Mouse (Mus musculus): Measurements from ENCODE around the gene Cdc42.

Gene Cdc42

DNA sequence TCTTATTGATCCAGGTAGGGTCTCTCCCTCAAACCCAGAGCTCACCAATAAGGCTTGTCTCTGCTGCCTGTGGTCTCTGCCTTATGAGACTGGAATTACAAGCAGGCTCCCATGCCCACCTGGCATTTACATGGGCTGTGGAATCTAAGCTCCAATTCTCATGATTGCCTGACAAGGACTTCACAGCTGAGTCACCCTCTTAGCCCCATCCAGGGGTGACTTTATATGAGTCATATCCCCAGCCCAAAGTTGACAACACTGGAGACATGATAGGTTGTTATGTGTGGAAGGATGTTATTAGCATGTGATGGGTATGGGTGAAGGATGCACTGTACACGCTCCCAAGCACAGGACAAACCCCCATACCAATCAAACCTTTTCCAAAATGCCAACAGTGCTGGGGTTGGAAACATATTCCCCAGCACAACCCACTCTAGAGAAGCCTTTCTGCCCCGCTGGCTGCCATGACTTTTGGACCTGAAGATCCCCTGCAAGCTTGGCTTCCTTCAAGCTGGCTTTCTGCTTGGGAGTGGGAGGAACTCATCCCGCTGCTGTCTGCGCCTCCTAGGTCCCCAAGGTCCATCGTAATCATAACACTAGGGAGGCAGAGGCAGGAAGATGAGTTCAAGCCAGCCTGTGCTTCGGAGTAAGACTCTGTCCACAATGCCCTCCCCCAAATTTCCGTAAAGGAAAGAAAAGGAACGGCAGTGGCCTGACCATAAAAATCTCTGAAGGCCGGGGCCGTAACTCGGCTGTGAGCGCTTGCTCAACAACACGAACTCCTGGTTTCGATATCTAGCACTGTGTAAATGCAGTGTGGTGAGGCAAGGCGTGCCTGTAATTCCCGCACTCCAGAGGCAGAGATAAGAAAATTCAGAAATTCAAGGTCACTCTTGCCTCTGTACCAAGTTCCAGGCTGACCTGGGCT lies 14.3 kb upstream of the Cdc42 start:
- DNase-seq (ENCODE audit: low spot score in 2 of 2), result no peak

DNA sequence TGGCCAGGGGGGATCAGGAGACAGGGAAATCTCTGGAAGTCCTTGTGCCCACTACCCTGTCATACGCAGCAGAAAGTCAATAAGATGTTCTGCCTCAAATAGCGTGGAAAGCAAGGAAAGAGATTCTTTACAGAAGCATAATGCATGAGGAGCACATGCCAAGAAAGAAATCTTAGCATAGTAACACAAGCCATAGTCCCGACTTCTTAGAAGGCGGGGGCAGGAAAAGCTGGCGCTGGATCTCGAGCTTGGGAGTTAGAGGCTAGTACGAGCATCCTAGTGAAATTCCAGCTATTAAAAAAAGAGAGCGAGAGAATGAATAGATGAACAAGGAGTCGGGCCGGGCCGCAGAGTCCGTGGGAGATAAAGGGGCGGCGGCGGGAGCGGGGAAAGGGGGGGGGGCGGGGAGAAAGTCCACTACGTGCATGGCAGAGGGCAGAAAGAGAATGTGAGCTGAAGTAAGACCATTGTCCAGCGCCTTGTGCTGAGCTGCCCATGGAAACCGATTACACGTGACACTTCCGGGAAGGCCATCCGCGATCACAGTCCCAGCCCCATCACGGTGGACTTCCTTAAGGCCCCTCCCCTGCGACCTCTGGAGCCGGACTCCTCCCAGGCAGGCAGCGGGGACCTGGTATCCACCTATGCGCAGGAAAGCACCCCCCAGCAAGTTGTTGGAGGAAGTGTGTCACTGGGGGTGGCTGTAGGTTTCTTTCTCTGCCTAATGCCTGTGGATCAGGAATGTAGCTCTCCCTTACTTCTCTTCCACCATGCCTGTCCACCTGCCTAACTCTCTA lies 12.6 kb upstream of the Cdc42 start:
- DNase-seq (ENCODE audit: low spot score in 2 of 2), result peak; percentile 75 to 79

DNA sequence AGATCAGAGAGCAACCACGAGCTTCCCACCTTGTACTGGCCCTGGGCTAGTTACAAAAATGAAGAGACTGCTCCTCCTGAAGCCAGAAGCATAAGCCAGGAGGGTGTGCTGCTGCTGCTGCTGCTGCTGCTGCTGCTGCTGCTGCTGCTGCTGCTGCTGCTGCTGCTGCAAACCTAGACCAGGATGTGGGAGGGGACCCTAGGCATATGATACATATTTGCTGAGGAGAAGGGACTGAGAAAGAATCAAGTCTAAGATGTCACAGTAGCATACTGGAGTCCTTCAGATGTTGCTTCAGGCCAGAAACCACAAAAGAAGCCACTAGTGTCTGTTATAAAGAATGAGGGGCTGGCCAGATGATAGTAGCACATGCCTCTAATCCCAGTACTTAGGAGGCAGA lies 10.7 kb upstream of the Cdc42 start:
- DNase-seq (ENCODE audit: low spot score in 2 of 2), result no peak

DNA sequence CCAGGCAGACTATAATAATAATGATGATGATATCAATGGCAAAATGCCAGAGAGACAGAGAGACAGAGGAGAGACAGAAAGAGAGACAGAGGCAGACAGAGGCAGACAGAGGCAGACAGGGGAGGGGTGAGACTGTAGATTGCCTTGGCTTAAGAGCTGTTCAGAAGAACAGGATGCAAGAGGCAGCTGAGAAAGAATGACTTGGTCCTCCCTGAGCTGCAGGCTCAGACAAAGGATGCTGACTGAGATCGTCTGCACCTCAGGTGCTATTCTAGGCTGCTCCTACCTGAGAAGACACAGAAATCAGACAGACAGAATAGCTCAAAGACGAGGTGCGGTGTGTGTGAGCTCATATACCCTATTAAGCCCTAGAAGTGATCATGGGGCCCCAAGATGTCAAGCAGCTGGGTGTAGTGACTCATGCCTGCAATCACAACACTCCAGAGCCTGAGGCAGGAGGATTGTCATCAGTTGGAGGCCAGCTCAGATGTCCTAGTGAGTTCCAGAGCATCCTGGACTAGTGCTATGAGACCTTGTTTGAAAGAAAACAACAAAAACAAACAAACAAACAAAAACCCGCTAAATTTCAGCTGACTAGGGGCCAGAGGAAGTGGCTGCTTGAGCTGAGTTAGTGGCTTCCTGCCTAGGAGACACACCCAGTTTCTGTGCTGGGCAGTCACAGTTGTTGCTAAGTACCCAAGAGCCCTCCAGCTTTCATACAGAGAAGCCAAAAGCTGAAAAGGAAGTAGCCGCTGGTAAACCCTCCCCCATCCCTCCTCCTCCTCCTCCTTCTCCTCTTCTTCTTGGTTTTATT lies 10.0 kb upstream of the Cdc42 start:
- peak; percentile 75 to 81 for DNase-seq (ENCODE audit: low spot score in 2 of 2)

DNA sequence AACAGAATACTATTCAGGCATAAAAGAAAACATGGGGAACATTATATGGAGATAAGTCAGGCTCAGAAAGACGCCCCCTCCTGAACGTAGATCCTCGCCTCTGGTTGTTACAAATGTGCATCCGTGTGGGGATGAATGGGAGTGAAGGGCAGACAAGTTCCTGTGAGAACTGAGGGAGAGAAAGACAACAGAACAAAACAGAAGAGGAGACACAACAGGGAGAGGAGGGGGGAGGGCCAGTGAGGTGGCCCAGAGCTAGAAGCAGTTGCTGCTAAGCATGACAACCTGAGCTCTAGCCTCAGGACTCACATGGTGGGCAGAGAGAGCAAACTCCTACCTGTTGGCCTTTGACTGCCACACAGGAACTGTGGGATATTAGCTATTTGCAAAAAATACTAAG lies 8.6 kb upstream of the Cdc42 start:
- DNase-seq (ENCODE audit: low spot score in 2 of 2), result no peak

DNA sequence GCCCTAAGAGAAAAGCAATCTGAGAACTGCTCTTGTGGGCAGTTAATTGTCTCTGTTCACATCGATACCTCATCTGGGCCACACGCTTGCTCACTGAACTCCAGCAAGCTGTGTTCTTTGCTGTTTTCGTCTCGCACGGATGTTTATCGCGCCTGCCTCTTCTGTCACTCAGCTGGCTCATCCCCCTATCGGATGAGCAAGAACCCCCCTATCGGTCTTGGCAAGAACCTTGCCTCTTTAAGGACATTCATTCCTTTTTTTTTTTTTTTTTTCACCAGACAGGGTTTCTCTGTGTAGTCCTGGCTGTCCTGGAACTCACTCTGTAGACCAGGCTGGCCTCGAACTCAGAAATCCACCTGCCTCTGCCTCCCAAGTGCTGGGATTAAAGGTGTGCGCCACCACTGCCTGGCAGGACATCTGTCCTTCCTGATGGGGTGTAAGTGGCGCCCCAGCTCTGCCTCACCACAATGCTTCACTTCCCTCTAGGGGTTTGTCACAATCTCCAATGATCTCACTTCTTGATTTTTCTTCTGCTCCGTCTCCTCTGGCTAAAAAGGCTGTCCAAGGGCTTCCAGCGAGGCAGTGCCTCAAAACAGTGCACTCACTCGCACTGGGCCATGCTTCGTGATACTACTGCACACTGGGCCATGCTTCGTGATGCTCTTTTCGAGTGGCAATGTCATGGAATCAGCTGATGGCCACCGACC lies 8.0 kb upstream of the Cdc42 start:
- DNase-seq (ENCODE audit: low spot score in 2 of 2), result peak in 1 of 2 experiments; percentile 31

DNA sequence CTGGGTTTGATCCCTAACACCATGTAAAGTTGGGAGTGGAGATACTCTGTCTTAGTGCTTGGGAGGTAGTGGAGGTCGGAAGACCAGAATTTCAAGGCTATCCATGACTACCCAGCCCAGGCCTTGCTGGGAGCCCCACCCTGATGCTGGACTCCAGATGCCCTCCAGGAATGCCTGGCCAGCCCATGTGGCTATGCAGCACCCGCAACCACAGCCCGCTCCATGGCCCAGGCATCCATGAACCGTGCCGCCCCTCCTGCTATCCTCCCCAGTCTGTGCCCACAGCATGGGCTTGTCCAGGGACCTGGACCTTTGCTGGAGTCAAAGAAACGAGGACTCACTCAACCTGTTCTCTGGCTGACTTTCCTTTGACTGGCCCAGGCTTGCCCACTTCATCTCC lies 7.3 kb upstream of the Cdc42 start:
- no peak for DNase-seq (ENCODE audit: low spot score in 2 of 2)

DNA sequence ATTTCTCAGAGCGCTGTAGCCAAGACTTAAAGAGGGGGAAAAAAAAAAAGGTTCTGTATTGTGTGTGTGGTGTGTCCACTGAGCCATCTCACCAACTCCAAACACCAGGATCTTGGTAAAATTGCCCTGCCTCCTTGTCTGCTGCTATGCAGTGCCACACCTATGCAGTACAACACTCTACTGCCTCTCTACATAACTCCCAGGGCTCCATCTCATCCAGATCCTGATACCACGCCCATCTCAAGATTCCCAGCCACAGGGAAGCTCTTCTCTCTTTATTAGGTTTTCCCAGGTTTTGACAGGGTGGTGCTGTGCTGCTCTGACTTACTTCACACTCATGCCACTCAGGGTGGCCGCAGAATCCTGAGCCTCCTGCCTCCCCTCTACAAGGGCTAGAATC lies 3.5 kb upstream of the Cdc42 start:
- no peak for DNase-seq (ENCODE audit: low spot score in 2 of 2)

DNA sequence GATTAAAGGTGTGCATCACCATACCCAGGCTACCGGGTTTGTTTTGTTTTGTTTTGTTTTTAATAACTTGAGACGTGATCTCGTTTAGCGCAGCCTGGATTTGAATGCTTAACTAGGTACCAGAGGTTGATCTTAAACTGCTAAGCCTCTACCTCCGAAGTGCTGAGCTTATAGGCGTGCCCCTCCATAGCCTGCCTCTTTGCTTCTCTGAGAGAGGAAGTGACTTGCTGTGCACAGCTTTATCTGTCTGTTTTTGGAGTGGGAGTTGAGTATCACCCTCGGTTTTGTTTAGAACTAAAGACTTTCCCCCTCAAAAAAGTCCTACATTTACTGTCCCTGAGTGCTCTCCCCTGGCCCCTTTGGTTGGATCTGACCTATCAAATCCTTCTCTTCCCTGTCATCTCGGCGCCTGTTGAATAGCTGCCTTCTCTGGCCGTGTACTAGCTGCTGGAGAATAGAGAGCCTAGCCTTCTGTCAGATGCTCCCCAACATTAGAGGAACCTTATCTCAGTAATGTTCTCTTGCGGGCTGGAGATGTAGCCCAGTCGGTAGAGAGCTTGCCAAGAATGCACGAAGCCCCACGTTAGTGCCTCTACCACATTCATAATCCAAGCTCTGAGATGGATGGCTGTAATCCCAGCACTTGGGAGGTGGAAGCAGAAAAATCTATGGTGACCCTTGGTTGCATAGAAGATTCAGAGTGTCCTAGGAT lies 927 bp upstream of the Cdc42 start:
- no peak for DNase-seq (ENCODE audit: low spot score in 2 of 2)

DNA sequence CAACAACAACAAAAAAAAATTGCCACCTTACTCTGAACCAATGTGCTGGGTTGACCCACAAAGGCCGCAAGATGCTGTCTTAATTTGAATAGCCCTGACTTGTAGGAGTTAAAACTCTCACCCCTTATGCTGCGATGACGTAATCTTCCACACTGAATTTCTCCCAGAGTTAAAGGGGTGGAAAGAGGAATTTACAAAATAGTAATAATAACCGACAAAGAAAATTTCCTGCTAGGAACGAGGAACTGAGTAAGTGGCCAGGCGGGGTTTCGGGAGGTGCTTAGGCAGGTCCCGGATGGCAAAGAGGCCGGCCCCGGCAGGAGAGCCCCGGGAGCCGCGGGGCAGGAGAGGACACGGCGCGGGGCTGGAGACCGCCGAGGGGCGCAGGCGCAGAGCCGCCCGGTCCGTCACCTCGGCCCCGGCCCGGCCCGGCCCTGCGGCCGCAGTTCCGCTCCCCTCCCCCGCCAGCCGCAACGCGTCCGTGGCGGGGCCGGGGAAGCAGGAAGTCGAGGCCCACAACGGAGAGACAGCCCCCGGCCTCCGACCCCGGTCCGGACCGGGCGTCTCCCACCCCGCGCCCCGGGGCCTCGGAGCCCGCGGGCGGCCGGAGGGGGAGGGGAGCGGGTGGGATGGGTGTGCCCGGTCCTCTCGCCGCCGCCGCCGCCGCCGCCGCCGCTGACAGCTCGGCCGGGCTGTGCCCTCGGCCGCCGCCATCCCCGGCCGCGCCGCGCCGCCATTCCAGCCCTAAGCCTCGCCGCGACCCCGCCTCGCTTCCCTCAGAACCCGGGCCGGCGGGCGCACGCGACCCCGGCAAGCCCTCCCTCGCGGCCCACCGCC lies 628 bp downstream of the Cdc42 start:
- DNase-seq (ENCODE audit: low spot score in 2 of 2), result peak; percentile 76 to 79

DNA sequence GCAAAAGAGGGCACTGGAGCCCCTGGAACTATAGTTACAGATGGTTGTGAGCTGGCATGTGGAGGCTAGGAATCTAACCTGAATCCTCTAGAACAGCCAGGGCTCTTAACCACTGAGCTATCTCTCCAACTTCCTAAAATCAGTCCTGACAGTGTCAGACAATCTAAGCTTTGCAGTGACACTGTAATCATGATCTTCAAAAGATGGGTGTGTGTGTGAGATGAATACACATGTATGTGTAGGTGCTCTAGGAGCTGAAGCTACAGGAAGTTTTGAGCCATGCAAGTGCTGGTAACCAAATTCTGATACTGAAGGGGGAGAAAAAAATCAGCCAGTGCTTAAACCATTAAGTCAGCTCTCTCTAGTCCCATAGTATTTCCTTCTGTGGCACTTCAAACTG lies 6.9 kb downstream of the Cdc42 start:
- no peak for DNase-seq (ENCODE audit: low spot score in 2 of 2)

DNA sequence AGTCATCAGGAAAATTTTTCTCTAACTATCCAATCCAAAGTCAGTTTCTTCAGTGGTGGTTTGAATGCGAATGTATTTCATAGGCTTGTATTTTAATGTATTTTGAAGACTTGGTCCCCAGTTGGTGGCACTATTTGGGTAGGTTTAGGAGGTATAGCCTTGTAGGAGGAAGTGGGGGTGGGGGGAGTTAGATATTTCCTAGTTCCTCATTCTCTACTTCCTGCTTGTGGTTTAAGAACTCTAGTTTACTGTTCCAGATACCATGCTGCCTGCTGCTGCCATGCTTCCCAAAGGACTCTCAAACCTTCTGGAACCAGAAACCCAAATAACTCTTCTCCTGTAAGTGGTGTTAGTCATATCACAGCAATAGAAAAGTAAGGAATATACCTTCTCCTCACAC lies 11.7 kb downstream of the Cdc42 start:
- DNase-seq (ENCODE audit: low spot score in 2 of 2), result peak; percentile 25 to 28

DNA sequence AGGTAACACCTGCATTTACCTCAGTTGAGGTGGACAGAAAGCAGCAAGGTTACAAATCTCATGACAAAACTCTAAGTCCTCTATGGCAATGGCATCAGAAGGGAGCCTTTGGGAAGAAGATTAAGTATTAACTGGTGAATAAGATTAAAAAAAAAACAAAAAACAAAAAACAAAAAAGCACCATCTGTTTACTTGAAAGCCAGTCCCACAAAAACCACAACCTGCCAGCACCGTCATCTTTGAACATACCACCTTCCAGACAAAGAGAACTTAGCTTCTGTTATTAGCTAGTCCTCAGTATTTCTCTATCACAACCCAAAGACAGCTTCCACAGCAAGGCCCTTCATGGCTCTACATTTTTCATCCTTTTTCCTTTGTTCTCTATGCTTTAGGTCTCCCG lies 12.4 kb downstream of the Cdc42 start:
- DNase-seq (ENCODE audit: low spot score in 2 of 2), result no peak

DNA sequence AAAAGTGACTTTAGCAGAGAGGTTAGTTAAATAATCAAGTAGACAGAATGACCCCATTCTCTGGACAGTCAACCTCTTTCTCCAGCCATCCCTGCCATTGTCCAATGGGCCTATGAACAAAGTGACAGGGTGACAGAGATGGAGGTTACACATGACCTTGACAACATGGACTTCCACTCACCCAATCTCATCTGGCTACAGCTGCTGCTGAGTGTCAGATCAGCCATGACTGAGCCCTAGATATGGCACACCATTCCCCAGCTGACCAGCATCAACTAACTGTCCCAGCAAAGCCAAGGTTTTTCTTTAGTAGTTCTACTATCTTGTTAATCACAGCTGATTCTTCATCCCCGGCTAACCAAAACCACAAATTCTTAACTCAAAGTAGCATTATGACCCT lies 14.7 kb downstream of the Cdc42 start:
- no peak for DNase-seq (ENCODE audit: low spot score in 2 of 2)

DNA sequence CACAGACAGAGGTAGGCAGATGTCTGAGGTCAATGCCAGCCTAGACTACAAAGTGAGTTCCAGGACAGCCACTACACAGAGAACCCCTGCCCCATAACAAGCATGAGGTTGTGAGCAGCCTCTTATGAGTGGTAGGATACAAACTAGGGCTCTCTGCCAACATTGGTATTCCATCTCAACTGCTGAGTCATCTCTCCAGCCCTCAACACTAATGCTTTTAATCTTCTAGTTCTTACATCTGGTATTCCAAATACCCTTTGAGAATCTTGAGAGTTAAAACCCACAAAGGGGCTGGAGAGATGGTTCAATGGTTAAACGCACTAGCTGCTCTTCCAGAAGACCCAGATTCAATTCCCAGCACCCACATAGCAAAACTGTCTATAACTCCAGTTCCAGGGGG lies 18.1 kb downstream of the Cdc42 start:
- DNase-seq (ENCODE audit: low spot score in 2 of 2), result peak; percentile 24 to 30

DNA sequence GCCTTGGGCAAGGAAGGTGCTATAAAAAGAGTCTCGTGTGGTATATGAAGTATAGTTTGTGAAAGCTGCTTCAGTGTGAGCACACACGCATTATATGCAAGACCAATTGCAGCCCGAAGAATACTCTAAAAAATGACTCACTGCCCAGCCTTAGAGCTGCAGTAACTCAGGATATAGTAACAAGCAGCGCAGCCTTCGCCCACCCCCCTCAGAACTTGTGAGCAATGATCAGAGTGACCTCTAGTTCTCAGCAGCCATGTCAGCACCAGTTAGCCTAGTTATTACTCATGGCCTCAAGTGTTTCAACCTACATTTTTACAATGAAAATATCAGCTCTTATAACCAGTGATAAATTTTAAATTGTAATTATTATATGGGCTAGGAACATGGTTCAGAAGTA lies 21.1 kb downstream of the Cdc42 start:
- DNase-seq (ENCODE audit: low spot score in 2 of 2), result no peak

DNA sequence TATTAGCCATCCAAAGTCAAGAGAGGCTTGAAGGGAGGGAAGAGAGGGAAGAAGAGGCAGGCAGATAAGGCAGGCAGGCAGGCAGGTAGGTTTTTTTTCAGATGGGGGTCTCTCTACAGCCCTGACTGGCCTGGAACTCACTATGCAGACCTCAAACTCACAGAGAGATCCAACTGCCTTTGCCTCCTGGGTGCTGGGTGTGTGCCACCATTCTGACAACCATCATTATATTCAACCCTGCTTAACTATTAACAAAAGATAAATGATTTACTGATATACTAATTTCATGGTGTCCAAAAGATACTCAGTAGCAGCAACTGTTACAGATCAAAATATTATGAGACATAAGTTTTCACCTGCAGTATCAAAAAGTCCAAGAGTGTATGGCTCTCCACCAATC lies 25.5 kb downstream of the Cdc42 start:
- DNase-seq (ENCODE audit: low spot score in 2 of 2), result no peak

DNA sequence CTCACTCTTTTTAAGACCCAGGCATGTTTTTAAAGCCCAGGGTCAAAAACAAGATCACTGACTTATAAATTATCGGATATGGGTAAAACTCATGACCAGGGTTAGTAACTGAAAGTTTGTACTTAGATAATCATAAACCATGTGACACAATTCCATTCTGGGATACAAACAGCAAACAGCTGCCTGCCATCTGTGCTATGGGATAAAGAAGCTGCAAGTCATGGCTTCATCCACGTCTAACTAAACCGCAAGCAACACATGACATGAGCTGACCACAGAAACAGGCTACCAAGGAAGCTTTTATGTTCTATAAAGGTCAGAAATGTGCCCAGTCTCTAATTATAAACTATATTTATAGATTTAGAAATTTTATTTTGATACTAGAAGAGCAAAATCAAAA lies 31.0 kb downstream of the Cdc42 start:
- DNase-seq (ENCODE audit: low spot score in 2 of 2), result peak in 1 of 2 experiments; percentile 23

DNA sequence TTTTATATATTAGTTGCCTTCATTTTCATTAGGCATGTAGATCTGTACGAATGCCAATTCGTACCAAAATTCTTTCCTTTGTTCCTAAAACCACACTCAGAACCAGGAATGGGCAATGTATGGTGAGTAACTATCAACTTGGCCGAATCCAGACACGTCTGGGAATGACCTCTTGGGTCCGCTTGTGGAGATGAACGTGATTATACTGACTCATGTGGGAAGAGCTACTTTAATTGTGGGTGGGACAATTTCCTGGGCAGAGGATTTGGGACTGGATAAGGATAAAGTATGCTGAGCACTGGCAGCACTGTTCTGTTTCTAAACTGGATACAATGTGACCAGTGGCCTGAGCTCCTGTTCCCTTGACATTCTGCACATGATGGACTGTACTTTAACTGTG lies 32.6 kb downstream of the Cdc42 start:
- no peak for DNase-seq (ENCODE audit: low spot score in 2 of 2)

Measured in heart, adult 9 months (tissue).